Mouse (Mus musculus) thymus, adult 2 months (tissue): ENCODE measurements around the gene Slc22a7.

ENCODE experiments used
- CTCF ChIP-seq: fragments of 200-500 bp; IDR thresholded peaks from 2 replicates; pipeline ENCODE4 v1.5.1; 2012; ENCODE audit warnings: mild to moderate bottlenecking, control low read depth, low read length, moderate library complexity, borderline replicate concordance; ENCODE audit not compliant: control insufficient read depth, poor library complexity, insufficient read depth; ENCODE audit errors: extremely low read depth
- POLR2A ChIP-seq: fragments of 200-500 bp; IDR thresholded peaks from 2 replicates; pipeline ENCODE4 v1.6.1; 2012; ENCODE audit warnings: mild to moderate bottlenecking, low read length, control low read depth, moderate library complexity; ENCODE audit not compliant: control insufficient read depth, poor library complexity, insufficient read depth; ENCODE audit errors: extremely low read depth

- TF ChIP-seq CTCF (no peak; the same call in 1 of the 2 replicates), POLR2A (peak; percentile 73)
Measured at GRCm38 (mm10) chr17:46383294-46384060, 54.8 kb downstream of the Slc22a7 start, which contains the start of gene Zfp318.
